Mouse (Mus musculus): ENCODE measurements at regions not wholly inside any gene's neighbourhood (a gene's known extent, or its start where the extent isn't known, plus 50 kb on each side); places are given as distances from the start of the nearest gene placed in this dataset.

DNA sequence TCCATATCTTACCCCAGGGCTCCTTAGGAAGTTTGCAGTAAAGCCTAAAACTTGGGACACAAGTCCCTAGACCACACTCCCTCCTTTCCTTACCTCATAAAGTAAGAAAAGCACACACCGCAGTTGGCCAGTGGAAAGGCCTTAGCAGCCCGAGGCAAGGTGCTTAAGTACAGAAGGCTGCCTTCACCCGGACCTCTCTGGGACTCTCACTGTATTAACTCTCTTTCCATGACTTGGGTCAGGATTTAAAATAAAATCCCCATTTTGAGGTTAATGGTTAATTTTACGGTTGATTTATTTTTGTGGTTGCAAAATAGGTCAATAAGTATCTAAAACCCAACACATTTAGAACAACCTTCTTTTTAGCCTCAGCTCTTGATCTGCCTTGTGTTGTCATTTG lies 103.1 kb upstream of the Bmper start:
- no peak overlapping the region for H3K4me2 ChIP-seq (replicated peaks; ENCODE audit: low read depth, low read length)
- H3K27ac ChIP-seq (ENCODE audit: low read length), result no peak overlapping the region
- H3K36me3 ChIP-seq (ENCODE audit: insufficient read depth, low read length), result no peaks in the 10 kb centered on the region
- H3K4me1 ChIP-seq (ENCODE audit: insufficient read depth, low read length), result no peaks in the 10 kb centered on the region; the same call in 1 of the 2 replicates
- 73% methylated on average over 4 of the region's 4 CpGs for WGBS
- H3K9ac ChIP-seq (replicated peaks; ENCODE audit: low read length), result no peak overlapping the region
- no peaks in the 10 kb centered on the region for H3K27me3 ChIP-seq (ENCODE audit: insufficient read depth, low read length)
- H3K4me3 ChIP-seq (ENCODE audit: low read length), result no peak overlapping the region
- no peaks in the 10 kb centered on the region for H3K9me3 ChIP-seq (ENCODE audit: low read length)
- peak; percentile 67; the same call in 1 of the 2 replicates for ATAC-seq (ENCODE audit: low FRiP score, low TSS enrichment)

GRCm38 (mm10) chr9:23120814-23121213 lies 102.1 kb upstream of the Bmper start:
- ATAC-seq (ENCODE audit: low FRiP score, low TSS enrichment), result no peak

DNA sequence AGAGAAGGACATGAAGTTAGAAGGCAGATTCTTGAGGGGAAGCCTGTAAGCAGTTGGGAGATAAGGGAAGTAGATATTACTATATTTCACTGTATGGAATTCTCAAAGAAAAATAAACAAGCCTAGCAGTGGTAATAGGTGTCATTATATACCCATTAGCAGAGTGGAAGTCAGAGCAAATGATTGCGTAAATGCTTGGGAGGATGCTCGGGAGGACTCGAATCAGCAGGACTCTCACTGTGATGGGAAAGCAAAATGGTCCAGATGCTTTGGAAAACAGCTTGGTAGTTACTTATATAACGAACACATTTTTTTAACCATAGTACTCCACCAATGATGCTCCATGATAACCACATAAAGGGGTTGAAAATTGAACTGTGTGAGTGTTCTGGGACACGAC lies 100.4 kb upstream of the Bmper start:
- 84% methylated on average over 5 of the region's 5 CpGs for WGBS
- Histone ChIP-seq H3K4me3 (ENCODE audit: low read length) (no peak overlapping the region), H3K4me2 (replicated peaks; ENCODE audit: low read depth, low read length) (no peak overlapping the region), H3K27me3 (ENCODE audit: insufficient read depth, low read length) (no peaks in the 10 kb centered on the region), H3K27ac (ENCODE audit: low read length) (no peak overlapping the region), H3K36me3 (ENCODE audit: insufficient read depth, low read length) (no peaks in the 10 kb centered on the region), H3K9me3 (ENCODE audit: low read length) (no peaks in the 10 kb centered on the region), H3K4me1 (ENCODE audit: insufficient read depth, low read length) (no peaks in the 10 kb centered on the region; the same call in 1 of the 2 replicates), H3K9ac (replicated peaks; ENCODE audit: low read length) (no peak overlapping the region)
- ATAC-seq (ENCODE audit: low FRiP score, low TSS enrichment), result no peak

More at GRCm38 (mm10) chr9:23120814-23121213, 102.1 kb upstream of the Bmper start:
- Histone ChIP-seq H3K36me3 (ENCODE audit: insufficient read depth, low read length) (no peaks in the 10 kb centered on the region), H3K27ac (ENCODE audit: low read length) (no peak overlapping the region), H3K9ac (replicated peaks; ENCODE audit: low read length) (no peak overlapping the region), H3K4me3 (ENCODE audit: low read length) (no peak overlapping the region), H3K4me1 (ENCODE audit: insufficient read depth, low read length) (no peaks in the 10 kb centered on the region; the same call in 1 of the 2 replicates), H3K27me3 (ENCODE audit: insufficient read depth, low read length) (no peaks in the 10 kb centered on the region), H3K9me3 (ENCODE audit: low read length) (no peaks in the 10 kb centered on the region), H3K4me2 (replicated peaks; ENCODE audit: low read depth, low read length) (no peak overlapping the region)
- WGBS, result 94% methylated on average over 2 of the region's 2 CpGs

DNA sequence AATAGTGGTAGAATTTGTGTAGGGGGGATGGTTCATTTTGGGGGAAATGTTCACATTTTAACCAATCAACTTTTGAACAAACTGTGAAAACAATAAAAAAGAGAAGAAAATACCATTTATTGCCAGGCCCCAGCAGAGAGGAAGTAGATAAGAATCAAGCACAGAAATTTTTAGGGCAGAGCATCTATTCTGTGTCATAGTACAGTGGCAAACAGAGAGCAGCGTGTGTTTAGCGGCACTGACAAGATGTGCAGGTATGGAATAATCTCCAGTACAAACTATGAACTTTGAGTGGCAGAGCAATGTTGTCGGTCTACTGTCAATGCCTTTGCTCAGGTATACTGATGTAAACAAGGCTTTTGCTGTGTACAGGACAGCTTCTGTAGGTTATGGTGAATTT lies 99.4 kb upstream of the Bmper start:
- H3K36me3 ChIP-seq (ENCODE audit: insufficient read depth, low read length), result no peaks in the 10 kb centered on the region
- H3K4me2 ChIP-seq (replicated peaks; ENCODE audit: low read depth, low read length), result no peak overlapping the region
- H3K4me1 ChIP-seq (ENCODE audit: insufficient read depth, low read length), result no peaks in the 10 kb centered on the region; the same call in 1 of the 2 replicates
- H3K9me3 ChIP-seq (ENCODE audit: low read length), result no peaks in the 10 kb centered on the region
- WGBS, result 83% methylated on average over 3 of the region's 3 CpGs
- no peak for ATAC-seq (ENCODE audit: low FRiP score, low TSS enrichment)
- H3K27ac ChIP-seq (ENCODE audit: low read length), result no peak overlapping the region
- H3K27me3 ChIP-seq (ENCODE audit: insufficient read depth, low read length), result no peaks in the 10 kb centered on the region
- no peak overlapping the region for H3K9ac ChIP-seq (replicated peaks; ENCODE audit: low read length)
- no peak overlapping the region for H3K4me3 ChIP-seq (ENCODE audit: low read length)

- no peaks in the 10 kb centered on the region for H3K27me3 ChIP-seq (ENCODE audit: insufficient read depth, low read length)
- ATAC-seq (ENCODE audit: low FRiP score, low TSS enrichment), result no peak
- H3K36me3 ChIP-seq (ENCODE audit: insufficient read depth, low read length), result no peaks in the 10 kb centered on the region
- H3K9ac ChIP-seq (replicated peaks; ENCODE audit: low read length), result no peak overlapping the region
- 50% methylated on average over 10 of the region's 10 CpGs for WGBS
- no peaks in the 10 kb centered on the region; the same call in 1 of the 2 replicates for H3K4me1 ChIP-seq (ENCODE audit: insufficient read depth, low read length)
- no peaks in the 10 kb centered on the region for H3K9me3 ChIP-seq (ENCODE audit: low read length)
- no peak overlapping the region for H3K27ac ChIP-seq (ENCODE audit: low read length)
- no peak overlapping the region for H3K4me2 ChIP-seq (replicated peaks; ENCODE audit: low read depth, low read length)
- H3K4me3 ChIP-seq (ENCODE audit: low read length), result no peak overlapping the region
These were observed 96.8 kb upstream of the Bmper start for GRCm38 (mm10) chr9:23125761-23126704.

DNA sequence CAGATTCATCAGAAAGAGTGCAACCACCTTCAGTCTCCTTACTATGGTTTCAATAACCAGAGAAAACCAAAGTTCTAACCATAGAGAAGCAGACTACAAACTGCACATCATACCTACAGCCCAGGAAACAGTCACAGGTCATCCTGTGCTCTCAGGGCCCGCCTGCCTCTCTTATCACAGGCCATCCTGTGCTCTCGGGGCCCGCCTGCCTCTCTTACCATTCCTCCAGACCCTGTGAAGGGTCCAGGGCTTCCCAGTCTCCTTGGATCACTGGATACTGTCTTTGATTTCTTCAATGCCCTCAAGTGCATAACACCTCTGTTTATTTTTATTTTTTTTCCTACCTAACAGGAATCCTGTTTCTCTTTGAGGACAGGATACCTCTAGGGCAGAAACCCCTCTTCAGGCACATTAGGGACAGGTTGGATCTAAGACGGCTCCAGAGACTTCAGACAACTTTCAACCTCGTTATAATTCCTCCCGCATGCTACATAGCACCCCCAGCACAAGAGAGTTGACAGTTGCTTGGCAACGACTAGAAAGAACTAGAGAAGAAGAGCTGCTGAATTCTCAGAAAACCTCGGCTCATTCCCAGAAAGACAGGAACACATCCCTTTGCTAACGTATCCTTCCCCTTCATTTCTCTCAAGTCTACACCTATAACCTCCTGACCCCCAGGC lies 95.4 kb upstream of the Bmper start:
- no peak overlapping the region for H3K4me2 ChIP-seq (replicated peaks; ENCODE audit: low read depth, low read length)
- no peaks in the 10 kb centered on the region for H3K27me3 ChIP-seq (ENCODE audit: insufficient read depth, low read length)
- no peaks in the 10 kb centered on the region for H3K9me3 ChIP-seq (ENCODE audit: low read length)
- no peaks in the 10 kb centered on the region; the same call in 1 of the 2 replicates for H3K4me1 ChIP-seq (ENCODE audit: insufficient read depth, low read length)
- ATAC-seq (ENCODE audit: low FRiP score, low TSS enrichment), result no peak
- no peaks in the 10 kb centered on the region for H3K36me3 ChIP-seq (ENCODE audit: insufficient read depth, low read length)
- no peak overlapping the region for H3K4me3 ChIP-seq (ENCODE audit: low read length)
- no peak overlapping the region for H3K9ac ChIP-seq (replicated peaks; ENCODE audit: low read length)
- H3K27ac ChIP-seq (ENCODE audit: low read length), result no peak overlapping the region
- WGBS, result 56% methylated on average over 9 of the region's 9 CpGs

GRCm38 (mm10) chr9:23128018-23128369 lies 94.9 kb upstream of the Bmper start:
- H3K4me1 ChIP-seq (ENCODE audit: insufficient read depth, low read length), result no peaks in the 10 kb centered on the region; the same call in 1 of the 2 replicates
- H3K9ac ChIP-seq (replicated peaks; ENCODE audit: low read length), result no peak overlapping the region
- WGBS, result 61% methylated on average over 2 of the region's 2 CpGs
- no peak overlapping the region for H3K4me2 ChIP-seq (replicated peaks; ENCODE audit: low read depth, low read length)
- no peak overlapping the region for H3K4me3 ChIP-seq (ENCODE audit: low read length)
- no peaks in the 10 kb centered on the region for H3K9me3 ChIP-seq (ENCODE audit: low read length)
- no peaks in the 10 kb centered on the region for H3K27me3 ChIP-seq (ENCODE audit: insufficient read depth, low read length)
- no peak overlapping the region for H3K27ac ChIP-seq (ENCODE audit: low read length)
- no peaks in the 10 kb centered on the region for H3K36me3 ChIP-seq (ENCODE audit: insufficient read depth, low read length)
- ATAC-seq (ENCODE audit: low FRiP score, low TSS enrichment), result no peak

DNA sequence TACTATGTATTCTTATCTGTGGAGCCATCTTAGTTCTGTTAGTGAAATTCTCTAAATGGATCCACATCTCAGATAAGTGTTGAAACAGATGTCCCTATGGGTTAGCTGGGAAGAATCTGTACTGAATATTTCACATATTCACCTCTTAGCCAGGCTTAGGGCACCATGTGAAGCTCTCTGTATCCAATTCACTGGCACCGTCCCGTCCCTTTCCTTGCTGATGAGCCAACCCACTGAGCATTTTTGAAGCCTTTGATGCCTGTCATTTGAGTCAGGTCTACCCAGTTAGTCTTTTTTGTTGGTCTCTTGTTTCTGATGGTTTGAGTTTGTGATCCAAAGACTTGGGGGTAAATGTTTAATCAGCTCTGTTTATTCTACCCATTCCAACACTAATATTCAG lies 88.9 kb upstream of the Bmper start:
- Histone ChIP-seq H3K27ac (ENCODE audit: low read length) (no peak overlapping the region), H3K4me2 (replicated peaks; ENCODE audit: low read depth, low read length) (no peak overlapping the region), H3K9me3 (ENCODE audit: low read length) (no peaks in the 10 kb centered on the region), H3K9ac (replicated peaks; ENCODE audit: low read length) (no peak overlapping the region), H3K4me3 (ENCODE audit: low read length) (no peak overlapping the region), H3K36me3 (ENCODE audit: insufficient read depth, low read length) (no peaks in the 10 kb centered on the region), H3K27me3 (ENCODE audit: insufficient read depth, low read length) (no peaks in the 10 kb centered on the region), H3K4me1 (ENCODE audit: insufficient read depth, low read length) (no peaks in the 10 kb centered on the region)
- WGBS, result 94% methylated on average over 2 of the region's 2 CpGs
- no peak for ATAC-seq (ENCODE audit: low FRiP score, low TSS enrichment)

- Histone ChIP-seq H3K4me2 (replicated peaks; ENCODE audit: low read depth, low read length) (no peak overlapping the region), H3K4me1 (ENCODE audit: insufficient read depth, low read length) (no peaks in the 10 kb centered on the region), H3K27ac (ENCODE audit: low read length) (no peak overlapping the region), H3K4me3 (ENCODE audit: low read length) (no peak overlapping the region), H3K27me3 (ENCODE audit: insufficient read depth, low read length) (no peaks in the 10 kb centered on the region), H3K9ac (replicated peaks; ENCODE audit: low read length) (no peak overlapping the region), H3K9me3 (ENCODE audit: low read length) (no peaks in the 10 kb centered on the region), H3K36me3 (ENCODE audit: insufficient read depth, low read length) (no peaks in the 10 kb centered on the region)
- no peak for ATAC-seq (ENCODE audit: low FRiP score, low TSS enrichment)
- WGBS, result 74% methylated on average over 12 of the region's 12 CpGs
These were observed 88.3 kb upstream of the Bmper start for GRCm38 (mm10) chr9:23134421-23135118.

Data from kidney, embryonic 16.5 days (tissue).